Mouse (Mus musculus): Measurements from ENCODE around the gene Gm21983.

GRCm38 (mm10) chr7:27195681-27196611 is 15.1 kb upstream of the Gm21983 start, which contains the start of the genes BC024978 and Snrpa:
- TF ChIP-seq POLR2A (IDR thresholded peaks at IDR 0.05; ENCODE audit: control insufficient read depth in 1 of 2, insufficient read depth in 1 of 2, low read depth in 1 of 2, low read length in 2 of 2, poor library complexity in 1 of 2), result peak; percentile 90 to 91
- no peak for TF ChIP-seq CTCF (IDR thresholded peaks at IDR 0.05 in 2 of 3, conservative IDR thresholded peaks at IDR 0.05 in 1 of 3; ENCODE audit: control insufficient read depth in 1 of 3, insufficient read depth in 1 of 3, low read depth in 2 of 3, low read length in 3 of 3, poor library complexity in 1 of 3, severe bottlenecking in 1 of 3)
- no peak; the same call in 1 of the 2 replicates for TF ChIP-seq E2F4 (IDR thresholded peaks at IDR 0.05; ENCODE audit: borderline replicate concordance, low read depth, low read length)
